Mouse (Mus musculus): ENCODE measurements around the gene Galnt11. TPM values are rescaled to one million over a fixed set of nuclear protein-coding genes. Genes with fewer than 3 reads are reported as not detected.
"Not testable (repeated sequence)": the region's sequence is repeated elsewhere in the genome, so short reads cannot be mapped to it uniquely, and the experiment has no call there.

Galnt11 gene
- polyA plus RNA-seq, 1 experiment from 2014 or later = 39.9 TPM

DNA sequence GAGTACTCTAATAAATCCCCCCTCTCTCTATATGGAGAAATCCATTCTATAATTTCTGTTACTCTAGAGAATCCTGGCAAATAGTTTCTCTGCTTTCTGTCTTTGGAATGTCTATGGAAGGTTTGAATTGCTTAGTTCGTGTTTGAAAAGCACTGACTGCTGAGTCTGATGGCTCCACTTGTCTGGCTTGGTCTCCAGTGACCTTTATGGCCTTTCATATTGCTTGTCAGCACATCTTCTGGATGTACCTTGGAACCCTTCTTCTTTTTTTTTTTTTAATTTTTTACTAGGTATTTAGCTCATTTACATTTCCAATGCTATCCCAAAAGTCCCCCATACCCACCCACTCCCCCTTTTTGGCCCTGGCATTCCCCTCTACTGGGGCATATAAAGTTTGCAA, 2.7 kb downstream of the Galnt11 start:
- WGBS = 90% methylated on average over 1 of the region's 1 CpGs
- H3K9me3 ChIP-seq (ENCODE audit: control insufficient read depth, low read length); H3K27ac ChIP-seq (replicated peaks in 1 of 2; ENCODE audit: control insufficient read depth in 1 of 2, insufficient read depth in 1 of 2, low read depth in 2 of 2, low read length in 2 of 2); H3K4me2 ChIP-seq (ENCODE audit: low read length); ATAC-seq (ENCODE audit: insufficient number of reproducible peaks, insufficient read depth, low FRiP score, low read depth); H3K9ac ChIP-seq (ENCODE audit: low read length); H3K27me3 ChIP-seq (ENCODE audit: control insufficient read depth, insufficient read depth, low read length); H3K4me3 ChIP-seq (ENCODE audit: control insufficient read depth in 1 of 2, insufficient read depth in 1 of 2, low read depth in 1 of 2, low read length in 2 of 2); H3K36me3 ChIP-seq (ENCODE audit: control insufficient read depth, insufficient read depth, low read length): not testable (repeated sequence)
- H3K4me1 ChIP-seq (ENCODE audit: control insufficient read depth in 2 of 2, insufficient read depth in 2 of 2, low read length in 2 of 2) = peaks cover 0 to 10% of the 10 kb centered on the region in 2 experiments; a peak in 3 of 4 replicates

DNA sequence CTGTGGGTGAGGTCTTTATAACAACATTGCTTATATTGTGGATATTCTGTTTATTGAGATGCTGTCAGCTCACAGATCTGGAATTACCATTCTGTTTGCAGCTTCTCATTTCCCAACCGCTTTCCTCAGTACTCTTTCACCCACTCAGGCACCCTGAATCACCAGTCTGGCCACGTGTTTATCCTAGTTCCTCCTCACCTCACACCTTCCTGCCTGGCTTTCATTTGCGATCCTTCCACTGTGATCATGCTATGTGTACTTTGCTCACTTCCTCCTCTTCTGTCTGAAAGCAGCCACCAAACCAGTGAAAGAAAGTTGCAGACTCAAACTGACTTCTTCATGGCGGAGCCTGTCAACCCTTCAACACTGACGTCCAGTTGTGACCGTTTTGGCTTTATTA, 21.4 kb downstream of the Galnt11 start:
- no peak for ATAC-seq (ENCODE audit: insufficient number of reproducible peaks, insufficient read depth, low FRiP score, low read depth)
- Histone ChIP-seq H3K27me3 (ENCODE audit: control insufficient read depth, insufficient read depth, low read length) (no peaks in the 10 kb centered on the region), H3K4me2 (ENCODE audit: low read length) (no peak overlapping the region), H3K4me3 (ENCODE audit: control insufficient read depth in 1 of 2, insufficient read depth in 1 of 2, low read depth in 1 of 2, low read length in 2 of 2) (no peak overlapping the region), H3K36me3 (ENCODE audit: control insufficient read depth, insufficient read depth, low read length) (peaks cover 23% of the 10 kb centered on the region), H3K9ac (ENCODE audit: low read length) (no peak overlapping the region), H3K4me1 (ENCODE audit: control insufficient read depth in 2 of 2, insufficient read depth in 2 of 2, low read length in 2 of 2) (no peaks in the 10 kb centered on the region), H3K27ac (replicated peaks in 1 of 2; ENCODE audit: control insufficient read depth in 1 of 2, insufficient read depth in 1 of 2, low read depth in 2 of 2, low read length in 2 of 2) (no peak overlapping the region), H3K9me3 (ENCODE audit: control insufficient read depth, low read length) (no peaks in the 10 kb centered on the region)
- WGBS = 86% methylated on average over 6 of the region's 6 CpGs

DNA sequence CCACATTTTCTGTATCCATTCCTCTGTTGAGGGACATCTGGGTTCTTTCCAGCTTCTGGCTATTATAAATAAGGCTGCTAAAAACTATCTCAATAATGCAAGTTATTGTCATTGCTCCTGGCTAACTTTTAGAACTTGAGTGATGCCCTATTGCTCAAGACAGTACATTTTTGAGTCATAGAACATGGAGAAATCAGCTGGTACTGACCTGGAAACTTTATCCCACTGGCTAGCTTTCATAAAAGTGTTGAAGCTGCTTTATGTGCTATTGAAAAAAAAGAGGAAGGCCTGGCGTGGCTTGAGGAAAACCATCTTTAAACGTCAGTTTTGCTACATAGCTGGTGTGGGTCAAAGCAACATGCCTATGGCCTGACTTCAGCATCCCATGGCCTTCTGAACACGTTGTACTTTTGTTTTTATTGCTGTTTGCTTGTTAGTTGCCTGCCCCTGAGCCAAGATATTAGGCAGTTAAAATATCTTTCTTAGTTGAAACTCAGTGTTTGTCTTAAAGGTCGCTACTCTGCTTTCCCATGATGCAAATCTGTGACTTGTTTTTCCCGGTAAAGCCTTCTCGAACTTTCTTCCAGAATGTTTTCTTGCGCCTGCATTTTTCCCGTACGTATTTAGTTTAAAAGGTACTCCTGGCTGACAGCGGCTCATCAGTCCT, 24.2 kb downstream of the Galnt11 start:
- Histone ChIP-seq H3K9me3 (ENCODE audit: control insufficient read depth, low read length) (no peaks in the 10 kb centered on the region), H3K4me1 (ENCODE audit: control insufficient read depth in 2 of 2, insufficient read depth in 2 of 2, low read length in 2 of 2) (no peaks in the 10 kb centered on the region), H3K36me3 (ENCODE audit: control insufficient read depth, insufficient read depth, low read length) (peaks cover 42% of the 10 kb centered on the region), H3K4me2 (ENCODE audit: low read length) (no peak overlapping the region), H3K27me3 (ENCODE audit: control insufficient read depth, insufficient read depth, low read length) (no peaks in the 10 kb centered on the region), H3K27ac (replicated peaks in 1 of 2; ENCODE audit: control insufficient read depth in 1 of 2, insufficient read depth in 1 of 2, low read depth in 2 of 2, low read length in 2 of 2) (no peak overlapping the region), H3K9ac (ENCODE audit: low read length) (no peak overlapping the region), H3K4me3 (ENCODE audit: control insufficient read depth in 1 of 2, insufficient read depth in 1 of 2, low read depth in 1 of 2, low read length in 2 of 2) (no peak overlapping the region)
- 89% methylated on average over 10 of the region's 10 CpGs for WGBS
- no peak for ATAC-seq (ENCODE audit: insufficient number of reproducible peaks, insufficient read depth, low FRiP score, low read depth)

DNA sequence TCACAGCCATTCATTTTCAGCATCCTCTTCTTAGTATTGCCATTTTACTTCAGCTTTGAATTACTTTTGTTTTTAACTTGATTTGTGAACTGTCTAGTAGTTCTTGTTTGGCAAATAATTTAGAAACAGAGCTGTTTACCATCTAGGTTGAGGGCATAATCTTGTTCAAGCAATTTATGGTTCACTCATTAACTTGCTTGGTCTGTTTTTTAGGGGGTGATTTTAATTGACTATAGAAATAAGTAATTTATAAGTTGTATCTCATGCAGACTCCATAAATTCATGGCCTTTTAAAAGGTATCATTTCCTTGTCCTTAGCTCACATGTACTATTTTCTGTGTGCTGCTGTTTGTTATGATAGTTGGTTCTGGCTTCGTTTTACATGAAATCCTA, 24.8 kb downstream of the Galnt11 start:
- Histone ChIP-seq H3K9me3 (ENCODE audit: control insufficient read depth, low read length) (no peaks in the 10 kb centered on the region), H3K27me3 (ENCODE audit: control insufficient read depth, insufficient read depth, low read length) (no peaks in the 10 kb centered on the region), H3K9ac (ENCODE audit: low read length) (no peak overlapping the region), H3K4me2 (ENCODE audit: low read length) (no peak overlapping the region), H3K4me1 (ENCODE audit: control insufficient read depth in 2 of 2, insufficient read depth in 2 of 2, low read length in 2 of 2) (no peaks in the 10 kb centered on the region), H3K27ac (replicated peaks in 1 of 2; ENCODE audit: control insufficient read depth in 1 of 2, insufficient read depth in 1 of 2, low read depth in 2 of 2, low read length in 2 of 2) (no peak overlapping the region), H3K4me3 (ENCODE audit: control insufficient read depth in 1 of 2, insufficient read depth in 1 of 2, low read depth in 1 of 2, low read length in 2 of 2) (no peak overlapping the region), H3K36me3 (ENCODE audit: control insufficient read depth, insufficient read depth, low read length) (peaks cover 44% of the 10 kb centered on the region)
- ATAC-seq (ENCODE audit: insufficient number of reproducible peaks, insufficient read depth, low FRiP score, low read depth) = no peak
- 77% methylated on average over 1 of the region's 1 CpGs for WGBS

DNA sequence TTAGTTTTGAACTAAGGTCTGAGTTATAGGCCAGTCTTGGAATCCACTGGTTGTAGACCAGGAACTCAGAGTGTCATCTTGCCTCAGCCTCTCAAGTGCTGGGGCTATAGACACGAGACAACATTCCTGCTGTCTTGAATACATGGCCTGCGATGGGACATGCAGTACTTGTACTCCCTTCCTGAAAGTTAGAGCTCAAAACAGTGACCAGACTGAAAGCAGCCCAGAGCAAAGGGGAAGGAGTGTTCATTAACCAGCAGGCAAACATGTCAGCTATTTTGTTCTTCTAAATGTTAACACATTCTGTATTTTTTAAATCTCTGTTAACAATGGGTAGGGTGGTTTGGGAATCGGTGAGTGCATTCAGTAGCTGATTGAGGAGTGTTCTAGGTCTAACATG, 25.3 kb downstream of the Galnt11 start:
- 70% methylated on average over 3 of the region's 3 CpGs for WGBS
- no peak for ATAC-seq (ENCODE audit: insufficient number of reproducible peaks, insufficient read depth, low FRiP score, low read depth)
- Histone ChIP-seq H3K4me2 (ENCODE audit: low read length) (no peak overlapping the region), H3K9ac (ENCODE audit: low read length) (no peak overlapping the region), H3K27ac (replicated peaks in 1 of 2; ENCODE audit: control insufficient read depth in 1 of 2, insufficient read depth in 1 of 2, low read depth in 2 of 2, low read length in 2 of 2) (no peak overlapping the region), H3K27me3 (ENCODE audit: control insufficient read depth, insufficient read depth, low read length) (no peaks in the 10 kb centered on the region), H3K4me1 (ENCODE audit: control insufficient read depth in 2 of 2, insufficient read depth in 2 of 2, low read length in 2 of 2) (no peaks in the 10 kb centered on the region), H3K9me3 (ENCODE audit: control insufficient read depth, low read length) (no peaks in the 10 kb centered on the region), H3K4me3 (ENCODE audit: control insufficient read depth in 1 of 2, insufficient read depth in 1 of 2, low read depth in 1 of 2, low read length in 2 of 2) (no peak overlapping the region), H3K36me3 (ENCODE audit: control insufficient read depth, insufficient read depth, low read length) (peaks cover 45% of the 10 kb centered on the region)

DNA sequence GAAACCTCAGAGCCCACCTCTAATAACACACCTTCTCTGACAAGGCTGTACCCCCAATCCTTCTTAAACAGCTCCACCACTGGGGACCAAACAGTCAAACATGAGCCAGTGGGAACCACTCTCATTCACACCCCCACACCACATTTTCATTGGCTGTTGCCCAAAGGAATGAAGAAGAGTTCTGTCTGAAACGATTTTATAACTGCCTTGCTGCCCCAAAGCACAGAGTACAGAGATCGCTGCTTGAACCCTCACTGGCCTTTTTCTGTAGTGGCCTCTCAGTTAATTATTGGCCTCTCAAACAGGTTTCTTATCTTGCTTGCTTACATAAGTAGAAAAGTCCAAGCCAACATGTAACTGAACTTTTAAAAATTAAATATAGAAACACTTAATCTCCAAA, 30.7 kb downstream of the Galnt11 start:
- 64% methylated on average over 2 of the region's 2 CpGs for WGBS
- no peaks in the 10 kb centered on the region for H3K9me3 ChIP-seq (ENCODE audit: control insufficient read depth, low read length)
- no peak overlapping the region for H3K4me2 ChIP-seq (ENCODE audit: low read length)
- no peak for ATAC-seq (ENCODE audit: insufficient number of reproducible peaks, insufficient read depth, low FRiP score, low read depth)
- no peaks in the 10 kb centered on the region for H3K4me1 ChIP-seq (ENCODE audit: control insufficient read depth in 2 of 2, insufficient read depth in 2 of 2, low read length in 2 of 2)
- no peaks in the 10 kb centered on the region for H3K27me3 ChIP-seq (ENCODE audit: control insufficient read depth, insufficient read depth, low read length)
- no peak overlapping the region for H3K27ac ChIP-seq (replicated peaks in 1 of 2; ENCODE audit: control insufficient read depth in 1 of 2, insufficient read depth in 1 of 2, low read depth in 2 of 2, low read length in 2 of 2)
- H3K36me3 ChIP-seq (ENCODE audit: control insufficient read depth, insufficient read depth, low read length) = peaks cover 85% of the 10 kb centered on the region
- no peak overlapping the region for H3K4me3 ChIP-seq (ENCODE audit: control insufficient read depth in 1 of 2, insufficient read depth in 1 of 2, low read depth in 1 of 2, low read length in 2 of 2)
- no peak overlapping the region for H3K9ac ChIP-seq (ENCODE audit: low read length)

DNA sequence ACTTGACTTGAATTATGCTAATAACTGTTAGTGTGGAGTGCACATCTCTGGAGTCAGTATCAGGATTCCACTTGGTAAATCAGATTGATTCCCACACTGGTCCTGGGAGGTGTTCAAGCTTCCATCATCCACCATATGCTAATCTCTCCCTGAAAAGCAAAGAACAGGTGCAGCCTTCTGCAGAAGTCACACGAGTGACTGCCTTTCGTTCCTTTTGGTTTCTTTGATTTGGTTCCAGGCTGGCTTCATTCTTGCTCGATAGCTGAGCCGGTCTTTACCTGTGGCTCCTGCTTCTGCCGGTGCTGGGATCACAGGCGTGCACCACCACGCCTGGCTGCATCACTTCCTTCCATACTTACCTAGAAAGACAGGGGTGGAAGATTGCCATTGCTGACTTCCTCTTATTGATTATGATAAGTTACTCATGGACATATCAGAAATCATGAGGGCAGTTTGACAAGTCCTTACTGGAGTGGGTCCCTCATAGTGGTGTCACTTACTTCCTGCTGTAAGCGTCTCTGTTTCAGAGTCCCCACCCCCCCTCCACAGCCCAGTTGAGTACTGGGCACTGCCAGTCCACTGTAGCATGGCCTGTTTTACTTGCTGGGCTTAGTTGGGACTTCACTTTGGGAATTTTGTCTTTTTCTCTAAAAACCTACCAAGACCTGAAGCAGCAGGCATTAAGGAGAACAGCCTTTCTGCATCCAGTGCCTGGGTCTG, 31.3 kb downstream of the Galnt11 start:
- no peak overlapping the region for H3K27ac ChIP-seq (replicated peaks in 1 of 2; ENCODE audit: control insufficient read depth in 1 of 2, insufficient read depth in 1 of 2, low read depth in 2 of 2, low read length in 2 of 2)
- no peaks in the 10 kb centered on the region for H3K27me3 ChIP-seq (ENCODE audit: control insufficient read depth, insufficient read depth, low read length)
- no peak overlapping the region for H3K4me2 ChIP-seq (ENCODE audit: low read length)
- H3K36me3 ChIP-seq (ENCODE audit: control insufficient read depth, insufficient read depth, low read length) = peaks cover 91% of the 10 kb centered on the region
- no peaks in the 10 kb centered on the region for H3K9me3 ChIP-seq (ENCODE audit: control insufficient read depth, low read length)
- ATAC-seq (ENCODE audit: insufficient number of reproducible peaks, insufficient read depth, low FRiP score, low read depth) = no peak
- H3K9ac ChIP-seq (ENCODE audit: low read length) = no peak overlapping the region
- H3K4me3 ChIP-seq (ENCODE audit: control insufficient read depth in 1 of 2, insufficient read depth in 1 of 2, low read depth in 1 of 2, low read length in 2 of 2) = no peak overlapping the region
- 85% methylated on average over 8 of the region's 8 CpGs for WGBS
- H3K4me1 ChIP-seq (ENCODE audit: control insufficient read depth in 2 of 2, insufficient read depth in 2 of 2, low read length in 2 of 2) = no peaks in the 10 kb centered on the region

DNA sequence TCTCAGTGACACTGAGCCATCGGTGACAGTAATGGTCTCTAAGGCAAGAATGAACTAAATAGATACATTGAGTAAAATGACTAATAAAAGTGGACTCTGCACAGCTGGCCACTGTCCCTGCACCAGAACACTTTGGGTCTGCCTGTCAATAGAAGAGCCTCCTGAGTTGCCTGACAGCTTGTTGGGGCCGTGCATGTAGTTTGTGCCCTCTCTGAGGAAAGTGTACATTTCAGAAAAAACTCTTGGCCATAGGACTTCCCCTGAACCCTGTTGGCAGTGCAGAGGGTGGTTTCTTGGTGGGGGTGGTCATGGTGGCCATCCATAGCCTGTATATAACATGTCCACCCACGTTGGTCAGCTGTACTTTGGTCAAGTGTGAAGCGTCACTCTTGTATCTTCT, 32.8 kb downstream of the Galnt11 start:
- H3K9me3 ChIP-seq (ENCODE audit: control insufficient read depth, low read length) = no peaks in the 10 kb centered on the region
- 90% methylated on average over 4 of the region's 4 CpGs for WGBS
- no peaks in the 10 kb centered on the region for H3K4me1 ChIP-seq (ENCODE audit: control insufficient read depth in 2 of 2, insufficient read depth in 2 of 2, low read length in 2 of 2)
- no peak overlapping the region for H3K4me3 ChIP-seq (ENCODE audit: control insufficient read depth in 1 of 2, insufficient read depth in 1 of 2, low read depth in 1 of 2, low read length in 2 of 2)
- no peaks in the 10 kb centered on the region for H3K27me3 ChIP-seq (ENCODE audit: control insufficient read depth, insufficient read depth, low read length)
- no peak overlapping the region for H3K9ac ChIP-seq (ENCODE audit: low read length)
- ATAC-seq (ENCODE audit: insufficient number of reproducible peaks, insufficient read depth, low FRiP score, low read depth) = no peak
- no peak overlapping the region for H3K27ac ChIP-seq (replicated peaks in 1 of 2; ENCODE audit: control insufficient read depth in 1 of 2, insufficient read depth in 1 of 2, low read depth in 2 of 2, low read length in 2 of 2)
- peaks cover 95% of the 10 kb centered on the region for H3K36me3 ChIP-seq (ENCODE audit: control insufficient read depth, insufficient read depth, low read length)
- H3K4me2 ChIP-seq (ENCODE audit: low read length) = no peak overlapping the region
